Mouse (Mus musculus) hindbrain, embryonic 10.5 days (tissue): ENCODE measurements around the gene Taf9b. TPM values are rescaled to one million over a fixed set of nuclear protein-coding genes. Genes with fewer than 3 reads are reported as not detected.

ENCODE experiments used
- DNase-seq: peaks from one replicate; pipeline ENCODE4 v3.0.0-alpha.2; 2017; ENCODE audit warnings: low spot score
- H3K27ac ChIP-seq: fragments of 300-500 bp; sonication (generic); 2 replicates; pipeline ENCODE4 v1.5.1; 2016; ENCODE audit warnings: mild to moderate bottlenecking, moderate library complexity
- H3K27me3 ChIP-seq: fragments of 300-500 bp; sonication (generic); 2 replicates; pipeline ENCODE4 v1.6.1; 2016; ENCODE audit warnings: mild to moderate bottlenecking; ENCODE audit not compliant: poor library complexity, insufficient read depth, severe bottlenecking
- H3K36me3 ChIP-seq: fragments of 300-500 bp; sonication (generic); 2 replicates; pipeline ENCODE4 v1.6.1; 2016; ENCODE audit warnings: mild to moderate bottlenecking, moderate library complexity
- H3K4me1 ChIP-seq: fragments of 300-500 bp; sonication (generic); replicated peaks from 2 replicates; pipeline ENCODE4 v1.6.1; 2016; ENCODE audit warnings: mild to moderate bottlenecking
- H3K4me3 ChIP-seq: fragments of 300-500 bp; sonication (generic); 2 replicates; pipeline ENCODE4 v1.5.1; 2016; ENCODE audit warnings: mild to moderate bottlenecking, moderate library complexity
- H3K9me3 ChIP-seq: fragments of 300-500 bp; sonication (generic); 2 replicates; pipeline ENCODE4 v1.6.1; 2016; ENCODE audit warnings: mild to moderate bottlenecking, moderate library complexity
- WGBS: fragments of 180-500 bp; shearing (Covaris S2); methylation state at CpG from one replicate; pipeline ENCODE4 v1.1.7; 2016; 5-methylcytosine and 5-hydroxymethylcytosine counted together
- polyA plus RNA-seq: library from polyadenylated mRNA; unstranded; fragments of >200 nt; fragmentation: Nextera tagmentation; extraction: Ambion mirVana; gene quantifications from 2 replicates; pipeline ENCODE4 v1.2.1, GENCODE M21; 2016

Gene Taf9b
- polyA plus RNA-seq, 1 experiment from 2014 or later, result 10.9 TPM

- 31% methylated on average over 4 of the region's 4 CpGs for WGBS
- Histone ChIP-seq H3K4me3 (no peak overlapping the region), H3K27me3 (peaks cover 2% of the 10 kb centered on the region), H3K36me3 (no peaks in the 10 kb centered on the region), H3K9me3 (no peaks in the 10 kb centered on the region), H3K4me1 (peaks cover 29% of the 10 kb centered on the region), H3K27ac (peak overlapping the region; percentile 35; the same call in 1 of the 2 replicates)
- DNase-seq, result peak; percentile 11
Measured at GRCm38 (mm10) chrX:106184279-106184678, 36.7 kb downstream of the Taf9b start.

GRCm38 (mm10) chrX:106176331-106176730, 44.6 kb downstream of the Taf9b start:
- Histone ChIP-seq H3K27ac (no peak overlapping the region), H3K9me3 (no peaks in the 10 kb centered on the region), H3K4me3 (no peak overlapping the region), H3K27me3 (no peaks in the 10 kb centered on the region), H3K4me1 (no peaks in the 10 kb centered on the region), H3K36me3 (no peaks in the 10 kb centered on the region)
- WGBS, result 58% methylated on average over 9 of the region's 9 CpGs
- no peak for DNase-seq

DNA sequence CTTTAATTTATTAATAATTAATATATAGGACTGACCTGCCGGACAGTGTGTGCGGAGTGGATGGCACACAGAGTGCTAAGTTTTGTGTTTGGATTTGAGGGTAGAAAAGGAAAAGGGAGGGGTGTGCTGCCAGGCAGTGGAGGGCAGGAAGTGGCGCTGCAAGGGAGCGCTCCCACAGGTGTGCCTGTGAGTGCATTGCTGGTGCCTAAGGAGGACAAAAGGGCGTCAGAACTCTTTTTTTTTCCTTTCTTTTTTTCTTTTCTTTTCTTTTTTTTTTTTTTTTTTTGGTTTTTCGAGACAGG, 49.2 kb downstream of the Taf9b start:
- Histone ChIP-seq H3K27ac (no peak overlapping the region), H3K36me3 (no peaks in the 10 kb centered on the region), H3K4me3 (no peak overlapping the region), H3K4me1 (no peaks in the 10 kb centered on the region), H3K27me3 (no peaks in the 10 kb centered on the region), H3K9me3 (no peaks in the 10 kb centered on the region)
- WGBS, result 58% methylated on average over 6 of the region's 6 CpGs
- no peak for DNase-seq

GRCm38 (mm10) chrX:106171106-106171852, 49.7 kb downstream of the Taf9b start:
- Histone ChIP-seq H3K4me1 (no peaks in the 10 kb centered on the region), H3K27ac (peak overlapping the region; percentile 50; the same call in 1 of the 2 replicates), H3K9me3 (no peaks in the 10 kb centered on the region), H3K27me3 (no peaks in the 10 kb centered on the region), H3K4me3 (peak overlapping the region; percentile 39), H3K36me3 (no peaks in the 10 kb centered on the region)
- 29% methylated on average over 18 of the region's 18 CpGs for WGBS
- peak; percentile 73 for DNase-seq

DNA sequence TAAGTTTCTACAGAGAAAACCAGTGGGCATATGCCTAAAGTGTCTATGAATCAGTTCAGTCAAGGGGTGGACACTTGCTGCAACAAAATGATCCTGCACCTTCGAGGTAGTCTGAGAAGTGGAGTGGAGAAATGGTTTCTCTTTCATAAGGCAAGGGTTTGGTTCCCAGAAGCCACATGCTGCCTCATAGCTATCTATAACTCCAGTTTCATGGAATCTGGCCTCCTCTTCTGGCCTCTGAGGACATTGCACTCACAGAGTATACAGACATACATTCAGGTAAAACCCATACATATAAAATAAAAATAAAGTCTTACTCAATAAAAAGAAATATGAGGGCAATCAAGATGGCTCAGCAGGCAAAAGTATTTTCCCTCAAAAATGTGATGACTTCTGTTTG, 55.9 kb downstream of the Taf9b start:
- no peaks in the 10 kb centered on the region for H3K9me3 ChIP-seq
- no peak for DNase-seq
- no peak overlapping the region for H3K27ac ChIP-seq
- H3K4me1 ChIP-seq, result no peaks in the 10 kb centered on the region
- H3K4me3 ChIP-seq, result no peak overlapping the region
- WGBS, result 81% methylated on average over 1 of the region's 1 CpGs
- H3K27me3 ChIP-seq, result no peaks in the 10 kb centered on the region
- no peaks in the 10 kb centered on the region for H3K36me3 ChIP-seq

DNA sequence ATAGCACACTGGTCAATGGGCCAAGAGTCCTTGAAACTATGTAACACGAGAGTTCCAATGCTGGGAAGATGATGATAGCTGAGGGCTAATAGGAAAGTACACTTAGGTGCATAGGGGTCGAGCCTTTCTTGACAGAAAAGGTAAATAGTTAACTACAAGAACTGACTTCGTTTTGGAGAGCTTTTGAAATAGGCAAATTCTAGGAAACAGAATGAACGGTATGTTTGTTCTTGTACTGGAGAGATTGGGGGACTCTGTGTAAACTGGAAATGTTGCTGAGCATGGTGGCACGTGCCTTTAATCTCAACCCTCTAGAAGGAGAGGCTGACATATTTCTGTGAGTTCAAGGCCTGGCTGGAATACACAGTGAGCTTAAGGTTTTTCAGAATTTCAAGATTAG, 56.4 kb downstream of the Taf9b start:
- Histone ChIP-seq H3K27ac (no peak overlapping the region), H3K4me3 (no peak overlapping the region), H3K9me3 (no peaks in the 10 kb centered on the region), H3K27me3 (no peaks in the 10 kb centered on the region), H3K36me3 (no peaks in the 10 kb centered on the region), H3K4me1 (no peaks in the 10 kb centered on the region)
- WGBS, result 83% methylated on average over 5 of the region's 5 CpGs
- no peak for DNase-seq

GRCm38 (mm10) chrX:106163995-106164394, 57.0 kb downstream of the Taf9b start:
- Histone ChIP-seq H3K27ac (no peak overlapping the region), H3K9me3 (no peaks in the 10 kb centered on the region), H3K36me3 (no peaks in the 10 kb centered on the region), H3K4me3 (no peak overlapping the region), H3K4me1 (no peaks in the 10 kb centered on the region), H3K27me3 (no peaks in the 10 kb centered on the region)
- 58% methylated on average over 5 of the region's 5 CpGs for WGBS
- DNase-seq, result no peak

Other genes starting within 250 kb of the Taf9b start
- gene Magt1, start 209.3 kb downstream of the Taf9b start, polyA plus RNA-seq, result 30.0 and 43.4 TPM in 2 replicates
- gene Cox7b, start 205.5 kb downstream of the Taf9b start, polyA plus RNA-seq, result 296 and 330 TPM in 2 replicates
- 21.6 and 22.5 TPM in 2 replicates for gene Atp7a, start 193.9 kb downstream of the Taf9b start, polyA plus RNA-seq
- gene Tlr13, start 78.0 kb downstream of the Taf9b start, polyA plus RNA-seq, result 0.26 and 0.27 TPM in 2 replicates
- gene Pgk1, start 34.1 kb downstream of the Taf9b start, polyA plus RNA-seq, result 461 and 603 TPM in 2 replicates
- not detected in 2 replicates for gene Fnd3c2, start 34.2 kb upstream of the Taf9b start, polyA plus RNA-seq